Mouse (Mus musculus) NIH3T3 (cell line): ENCODE data around the gene Cyp2d40.
A peak's percentile ranks its signal among the peaks of the same experiment; 100 is the strongest.
"Not testable (repeated sequence)": the region's sequence is repeated elsewhere in the genome, so short reads cannot be mapped to it uniquely, and the experiment has no call there.

Experiments
- DNase-seq: peaks from one replicate; pipeline ENCODE4 v3.0.0-alpha.2; 2012; ENCODE audit warnings: low read depth

The Cyp2d40 gene

GRCm38 (mm10) chr15:82763631-82764420 is at the start of gene Cyp2d40:
Cyp2d40 (minus strand) TSS chr15:82764183.
- DNase-seq, result no peak

- no peak for DNase-seq
Observed at GRCm38 (mm10) chr15:82810556-82810955, 46.6 kb upstream of the Cyp2d40 start.

- DNase-seq, result no peak
Observed at GRCm38 (mm10) chr15:82809511-82809910, 45.5 kb upstream of the Cyp2d40 start.

- no peak for DNase-seq
Observed at GRCm38 (mm10) chr15:82806969-82807763, 43.2 kb upstream of the Cyp2d40 start.

GRCm38 (mm10) chr15:82804708-82805639 is 41.0 kb upstream of the Cyp2d40 start:
- DNase-seq, result peak; percentile 91

- DNase-seq, result no peak
Observed at GRCm38 (mm10) chr15:82795936-82796440, 32.0 kb upstream of the Cyp2d40 start.

- no peak for DNase-seq
Observed at GRCm38 (mm10) chr15:82794277-82794676, 30.3 kb upstream of the Cyp2d40 start, which contains the start of gene Cyp2d26. Cyp2d26 (minus strand) TSS chr15:82794294.

- DNase-seq, result no peak
Observed at GRCm38 (mm10) chr15:82793868-82794267, 29.9 kb upstream of the Cyp2d40 start.

GRCm38 (mm10) chr15:82793454-82793853 is 29.5 kb upstream of the Cyp2d40 start:
- DNase-seq, result no peak

- no peak for DNase-seq
Observed at GRCm38 (mm10) chr15:82792566-82792965, 28.6 kb upstream of the Cyp2d40 start.

- no peak for DNase-seq
Observed at GRCm38 (mm10) chr15:82784581-82784980, 20.6 kb upstream of the Cyp2d40 start.

- DNase-seq, result no peak
Observed at GRCm38 (mm10) chr15:82783800-82784199, 19.8 kb upstream of the Cyp2d40 start.

GRCm38 (mm10) chr15:82777856-82778255 is 13.9 kb upstream of the Cyp2d40 start:
- DNase-seq, result not testable (repeated sequence)

- DNase-seq, result no peak
Observed at GRCm38 (mm10) chr15:82765943-82766342, 2.0 kb upstream of the Cyp2d40 start.

- DNase-seq, result no peak
Observed at GRCm38 (mm10) chr15:82764881-82765280, 898 bp upstream of the Cyp2d40 start.

GRCm38 (mm10) chr15:82748141-82748540 is 15.8 kb downstream of the Cyp2d40 start:
- no peak for DNase-seq

GRCm38 (mm10) chr15:82747516-82747915 is 16.5 kb downstream of the Cyp2d40 start:
- no peak for DNase-seq

GRCm38 (mm10) chr15:82733331-82733925 is 30.6 kb downstream of the Cyp2d40 start:
- DNase-seq, result not testable (repeated sequence)
